Mouse (Mus musculus): ENCODE measurements at regions not wholly inside any gene's neighbourhood (a gene's known extent, or its start where the extent isn't known, plus 50 kb on each side); places are given as distances from the start of the nearest gene placed in this dataset.

DNA sequence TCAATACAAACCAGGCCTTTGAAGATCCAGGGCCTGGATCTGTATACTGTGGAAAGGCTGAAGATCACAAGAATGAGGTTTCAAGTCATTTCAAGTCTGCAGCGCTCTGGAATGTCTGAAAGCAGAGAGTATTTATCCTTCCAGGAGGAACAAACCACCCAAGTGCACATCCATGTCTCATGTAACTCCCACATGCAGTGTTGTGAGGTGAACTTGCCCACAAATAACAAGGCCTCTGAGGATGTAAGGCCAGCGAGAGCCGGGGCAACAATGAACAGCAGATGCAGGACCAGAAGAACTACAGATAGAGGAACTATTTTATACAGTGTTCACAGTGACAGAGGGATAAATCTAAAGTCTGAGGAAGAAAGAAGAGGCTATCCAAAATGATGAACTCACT is 442.4 kb downstream of the Slc4a3 start:
- DNase-seq (ENCODE audit: low read depth, low spot score), result no peak

DNA sequence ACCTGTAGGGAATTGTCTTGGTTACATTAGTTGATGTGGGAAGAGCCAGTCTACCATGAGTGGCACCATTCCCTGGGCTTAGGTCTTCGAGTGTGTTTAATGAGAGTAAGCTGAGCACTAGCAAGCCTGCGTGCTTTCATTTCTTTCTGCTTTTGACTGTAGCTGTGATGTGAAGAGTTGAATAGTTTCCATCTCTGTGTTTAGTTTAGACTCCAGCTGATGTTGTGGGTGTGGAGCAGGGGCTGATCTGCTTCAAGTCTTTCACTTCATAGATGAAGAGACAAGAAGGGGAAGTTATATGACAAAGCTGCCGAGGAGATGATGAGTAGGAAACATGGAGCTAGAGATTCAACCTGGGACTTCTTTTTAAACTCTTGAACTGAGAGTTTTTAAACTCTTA is 446.0 kb downstream of the Slc4a3 start:
- DNase-seq (ENCODE audit: low read depth, low spot score), result no peak

DNA sequence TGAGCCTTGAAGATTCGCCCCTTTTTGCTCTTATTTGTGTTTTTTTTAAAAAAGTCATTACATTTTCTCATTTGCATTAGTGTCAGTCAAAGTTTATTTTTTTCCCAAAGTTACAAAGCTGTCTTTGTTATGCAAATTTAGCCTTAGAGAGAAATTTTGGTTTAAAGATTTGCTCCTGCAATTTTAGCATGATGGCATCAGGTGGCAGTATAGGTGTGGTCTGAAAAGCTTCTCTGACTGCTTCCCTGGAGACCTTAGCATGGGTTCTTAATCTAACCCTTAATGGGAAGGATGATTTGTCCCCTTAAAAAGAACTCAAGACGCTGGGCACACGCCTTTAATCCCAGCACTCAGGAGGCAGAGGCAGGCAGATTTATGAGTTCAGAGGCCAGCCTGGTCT is 451.2 kb downstream of the Slc4a3 start:
- DNase-seq (ENCODE audit: low read depth, low spot score), result no peak

DNA sequence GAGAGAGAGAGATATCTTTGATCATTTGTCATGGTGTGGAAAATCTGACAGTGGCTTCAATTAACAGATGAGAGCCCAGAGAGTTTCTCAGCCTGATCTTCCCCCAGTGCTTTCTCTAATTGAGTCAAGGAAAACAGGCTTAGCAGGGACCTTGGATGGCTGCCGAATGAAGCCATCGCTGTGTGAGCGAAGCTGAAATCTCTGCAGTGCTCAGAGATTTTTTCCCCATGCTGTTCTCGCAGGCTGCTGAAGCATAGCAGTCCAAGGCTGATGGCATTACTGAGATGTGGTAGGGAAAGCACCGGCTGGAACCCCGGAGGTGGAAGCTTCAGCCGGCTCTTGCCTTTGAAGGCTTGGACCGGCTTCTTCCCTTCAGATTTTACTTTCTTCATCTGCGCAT is 455.1 kb downstream of the Slc4a3 start:
- no peak for DNase-seq (ENCODE audit: low read depth, low spot score)

DNA sequence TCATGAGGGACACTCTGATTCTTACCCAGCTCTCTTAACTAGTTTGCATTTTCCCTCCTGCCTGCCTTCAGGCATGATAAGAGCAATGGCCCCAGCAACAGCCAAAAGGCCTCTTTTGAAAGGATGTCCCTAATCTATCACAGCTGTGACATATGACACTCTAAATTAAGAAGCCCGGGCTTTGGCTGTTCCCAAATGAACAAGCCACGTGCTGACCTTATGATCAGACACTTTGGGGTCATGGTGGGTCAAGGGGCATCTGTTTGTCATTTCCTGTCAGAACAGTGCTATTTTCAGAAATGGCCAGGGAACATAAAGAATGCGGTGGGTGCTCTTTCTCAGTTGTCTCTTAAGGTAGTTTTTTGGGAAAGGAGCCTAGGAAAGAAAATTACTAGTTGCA is 463.5 kb downstream of the Slc4a3 start:
- DNase-seq (ENCODE audit: low read depth, low spot score), result no peak

- no peak for DNase-seq (ENCODE audit: low read depth, low spot score)
Measured at GRCm38 (mm10) chr1:76010212-76010800, 464.2 kb downstream of the Slc4a3 start.

DNA sequence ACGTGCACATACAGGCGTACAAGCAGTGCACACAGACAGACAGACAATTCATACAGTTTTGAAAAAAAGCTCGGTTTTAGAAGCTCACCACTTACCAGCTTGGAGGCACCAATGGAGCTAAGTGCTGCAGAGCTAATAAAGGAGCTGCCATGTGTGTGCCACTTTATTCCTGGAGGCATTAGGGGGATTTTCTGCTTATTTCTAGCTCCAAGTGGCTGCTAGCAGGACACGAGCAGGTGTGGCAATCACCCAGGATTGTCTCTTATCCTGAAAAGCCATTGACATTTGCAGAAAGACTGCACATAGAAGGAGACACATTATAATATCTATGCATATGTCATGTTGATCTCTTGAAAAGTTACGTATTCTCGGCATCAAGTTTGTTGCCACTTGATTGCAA is 472.5 kb downstream of the Slc4a3 start:
- no peak for DNase-seq (ENCODE audit: low read depth, low spot score)

GRCm38 (mm10) chr1:76019071-76019470 is 473.0 kb downstream of the Slc4a3 start:
- DNase-seq (ENCODE audit: low read depth, low spot score), result no peak

- DNase-seq (ENCODE audit: low read depth, low spot score), result no peak
Measured at GRCm38 (mm10) chr1:76024650-76025049, 478.6 kb downstream of the Slc4a3 start.

GRCm38 (mm10) chr1:76025389-76025788 is 479.3 kb downstream of the Slc4a3 start:
- no peak for DNase-seq (ENCODE audit: low read depth, low spot score)

DNA sequence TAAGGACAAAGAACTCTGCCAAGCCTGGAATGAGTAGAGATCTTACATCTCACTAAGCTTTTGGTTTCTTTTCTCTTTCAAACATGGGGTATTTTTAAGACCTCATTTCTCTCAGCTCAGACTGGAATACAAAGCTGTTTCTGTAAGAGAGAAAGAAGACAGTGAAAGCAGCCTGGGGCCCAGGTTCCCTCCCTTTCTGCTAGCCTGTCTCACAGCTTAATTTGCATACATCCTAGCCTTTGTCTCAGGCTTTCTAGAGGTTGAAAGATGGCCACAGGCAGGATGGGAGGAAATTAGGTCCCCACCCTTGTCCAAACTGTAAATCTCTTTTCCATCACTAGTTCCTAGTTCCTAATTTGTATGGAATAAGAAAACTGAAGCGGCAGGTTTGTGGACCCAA is 483.0 kb downstream of the Slc4a3 start:
- DNase-seq (ENCODE audit: low read depth, low spot score), result peak; percentile 10

- peak; percentile 19 for DNase-seq (ENCODE audit: low read depth, low spot score)
Measured at GRCm38 (mm10) chr1:76031171-76031922, 485.3 kb downstream of the Slc4a3 start.

GRCm38 (mm10) chr1:76031923-76032285 is 485.8 kb downstream of the Slc4a3 start:
- peak; percentile 47 for DNase-seq (ENCODE audit: low read depth, low spot score)

GRCm38 (mm10) chr1:76032626-76033025 is 486.6 kb downstream of the Slc4a3 start:
- DNase-seq (ENCODE audit: low read depth, low spot score), result no peak

DNA sequence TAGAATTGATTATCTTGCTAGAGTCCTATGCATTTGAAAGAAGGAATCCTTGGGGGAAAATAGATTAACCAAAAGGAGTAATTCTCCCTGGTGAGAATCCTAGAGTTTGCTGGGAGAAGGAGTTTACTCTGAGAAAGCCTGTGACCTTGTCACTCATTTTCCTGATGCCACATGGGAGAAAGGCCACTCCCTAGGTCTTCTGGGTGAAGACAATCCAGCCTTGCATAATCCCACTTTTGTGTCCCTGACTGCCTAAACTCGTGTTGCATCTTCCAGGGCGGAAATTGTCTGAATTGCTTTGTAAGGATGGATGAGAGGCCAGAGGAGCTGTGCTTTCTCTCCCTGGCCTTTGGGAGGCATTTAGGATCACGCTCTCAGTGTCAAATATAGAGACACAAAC is 490.2 kb downstream of the Slc4a3 start:
- DNase-seq (ENCODE audit: low read depth, low spot score), result no peak

DNA sequence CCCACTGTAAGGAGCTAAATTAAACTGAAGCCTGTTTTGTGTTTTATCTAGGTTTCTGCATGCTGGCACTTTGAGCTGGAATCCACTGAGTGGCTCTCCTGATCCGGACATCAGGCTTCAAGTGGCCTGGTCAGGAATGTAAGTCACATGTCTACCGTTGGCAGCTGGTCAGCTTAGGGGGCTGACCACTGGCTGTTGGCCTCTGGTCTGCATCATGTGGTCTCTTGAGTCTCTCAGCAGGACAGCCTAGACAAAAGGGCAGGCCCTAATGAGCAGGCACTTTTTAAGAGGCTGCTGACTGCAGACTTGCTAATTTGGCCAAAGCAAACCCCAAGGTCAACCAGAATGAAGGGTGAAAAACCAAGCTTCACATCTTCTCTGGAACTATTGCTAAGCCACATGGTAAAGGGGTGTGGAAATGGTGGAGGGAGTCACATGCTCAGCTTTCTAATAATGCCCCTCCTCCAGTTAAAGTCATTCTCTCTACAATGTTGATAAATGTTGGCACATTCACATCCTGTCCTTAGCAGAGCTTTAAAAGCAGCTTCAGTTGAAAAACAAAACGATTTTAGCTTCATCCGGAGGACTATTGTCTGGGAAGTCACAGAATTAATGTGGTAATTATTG is 493.1 kb downstream of the Slc4a3 start:
- no peak for DNase-seq (ENCODE audit: low read depth, low spot score)

DNA sequence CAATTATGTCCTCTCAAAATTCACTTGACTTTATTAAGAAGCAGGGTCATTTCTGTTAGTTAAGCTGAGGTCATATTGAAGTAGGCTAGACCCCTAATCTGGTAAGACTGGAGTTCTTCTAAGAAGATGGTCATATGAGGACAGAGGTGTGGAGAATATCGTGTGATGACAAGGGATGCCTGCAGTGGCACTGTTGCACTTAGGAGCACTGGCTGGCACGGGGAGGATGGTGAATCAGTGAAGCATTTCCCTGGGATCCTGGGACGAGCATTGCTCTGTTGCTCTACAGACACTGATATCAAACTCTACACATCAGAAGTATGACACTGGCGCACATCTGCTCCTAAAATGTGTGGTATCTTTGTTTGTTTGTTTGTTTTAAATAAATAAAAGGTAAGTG is 493.6 kb downstream of the Slc4a3 start:
- no peak for DNase-seq (ENCODE audit: low read depth, low spot score)

DNA sequence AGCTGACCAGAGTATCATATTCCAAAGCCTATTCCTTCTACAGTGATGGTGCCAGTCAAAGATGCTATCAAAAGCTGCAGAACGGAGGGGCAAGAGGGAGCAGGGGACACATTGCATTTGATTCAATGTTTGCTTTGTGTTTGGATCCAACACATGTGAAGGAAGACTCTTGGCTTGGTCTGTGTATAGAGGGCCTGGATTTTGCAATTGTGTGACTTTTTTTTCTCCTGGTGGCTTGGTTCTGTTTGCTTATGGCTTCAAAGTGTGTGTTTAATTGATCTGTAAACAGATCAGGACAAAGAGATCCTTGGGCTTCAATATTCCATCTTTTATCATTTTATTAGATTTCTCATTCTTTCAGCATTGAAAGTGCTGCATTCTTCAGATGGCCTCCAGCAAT is 504.2 kb downstream of the Slc4a3 start:
- no peak for DNase-seq (ENCODE audit: low read depth, low spot score)

- no peak for DNase-seq (ENCODE audit: low read depth, low spot score)
Measured at GRCm38 (mm10) chr1:76053378-76054171, 507.5 kb downstream of the Slc4a3 start.

GRCm38 (mm10) chr1:76065783-76066182 is 519.7 kb downstream of the Slc4a3 start:
- DNase-seq (ENCODE audit: low read depth, low spot score), result no peak

DNA sequence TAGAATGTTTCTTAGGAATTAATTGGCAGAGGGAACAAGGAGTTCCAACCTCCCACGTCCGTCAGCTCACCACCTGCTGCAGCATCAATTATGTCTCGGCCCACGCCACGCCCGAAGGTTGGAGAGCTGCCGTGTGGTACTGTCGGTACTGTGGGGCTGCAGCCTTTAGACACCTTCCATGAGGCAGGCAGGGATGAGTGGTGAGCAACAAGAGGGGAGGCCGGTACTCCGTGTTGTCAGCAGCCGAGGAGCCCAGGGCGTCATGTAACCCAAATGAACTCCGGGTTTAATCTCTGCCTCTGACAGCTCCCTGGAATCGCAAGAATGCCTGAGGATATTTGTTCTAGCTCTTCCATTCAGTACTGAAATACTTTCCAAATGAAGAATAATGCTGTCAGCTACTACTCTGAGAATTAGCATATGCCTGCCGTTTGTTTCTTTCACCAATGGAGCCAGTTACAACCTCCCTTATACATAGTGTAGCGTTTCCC is 524.8 kb downstream of the Slc4a3 start:
- peak; percentile 93 for DNase-seq (ENCODE audit: low read depth, low spot score)

DNA sequence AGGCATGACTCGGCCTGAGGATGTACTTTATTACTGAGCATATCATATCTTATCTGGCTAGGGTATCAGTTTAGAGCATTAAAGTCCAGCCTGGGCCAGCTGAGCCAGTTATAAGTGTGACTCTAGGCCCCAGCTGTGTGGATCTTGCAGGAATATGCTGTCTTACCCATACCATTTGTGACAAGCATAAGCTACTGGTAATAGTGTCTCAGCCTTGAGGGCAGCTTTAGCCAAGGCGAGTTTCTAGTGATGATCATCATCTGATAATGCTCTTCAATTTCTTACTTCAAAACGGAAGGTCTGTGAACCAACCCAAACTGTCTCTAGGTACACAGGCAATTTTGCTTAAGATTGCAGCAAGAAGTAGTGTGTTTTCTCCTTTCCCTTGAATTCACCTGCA is 529.1 kb downstream of the Slc4a3 start:
- no peak for DNase-seq (ENCODE audit: low read depth, low spot score)
